Mouse (Mus musculus) heart, embryonic 14.5 days (tissue): ENCODE results near the gene Rnf212. TPM values are rescaled to one million over a fixed set of nuclear protein-coding genes. Genes with fewer than 3 reads are reported as not detected.

Source experiments
- ATAC-seq: fragments of 200-750 bp; cut with Nextera tagmentation; 2 replicates; pipeline ENCODE4 v1.8.0; 2017; ENCODE audit warnings: low read depth, moderate TSS enrichment; ENCODE audit not compliant: insufficient number of reproducible peaks, insufficient read depth, low FRiP score
- H3K27ac ChIP-seq, 2 experiments: fragments of 200-500 bp in 1 of 2; fragments of 300-500 bp in 1 of 2; sonication (generic) in 1 of 2; replicated peaks in 1 of 2; 2 replicates each; pipeline ENCODE4 v1.5.1; 2012 to 2014; ENCODE audit warnings: low read depth in 2 of 2, low read length in 2 of 2, control low read depth in 1 of 2, mild to moderate bottlenecking in 1 of 2, mixed read lengths in 1 of 2; ENCODE audit not compliant: control insufficient read depth in 1 of 2, insufficient read depth in 1 of 2
- H3K27me3 ChIP-seq: fragments of 300-500 bp; sonication (generic); 2 replicates; pipeline ENCODE4 v1.6.1; 2014; ENCODE audit warnings: mild to moderate bottlenecking, low read length, control low read depth; ENCODE audit not compliant: control insufficient read depth, insufficient read depth
- H3K36me3 ChIP-seq: fragments of 300-500 bp; sonication (generic); 2 replicates; pipeline ENCODE4 v1.6.1; 2014; ENCODE audit warnings: mild to moderate bottlenecking, control low read depth, low read length, mixed read lengths; ENCODE audit not compliant: control insufficient read depth, insufficient read depth
- H3K4me1 ChIP-seq, 2 experiments: fragments of 200-500 bp in 1 of 2; fragments of 300-500 bp in 1 of 2; sonication (generic) in 1 of 2; 2 replicates each; pipeline ENCODE4 v1.6.1; 2012 to 2014; ENCODE audit warnings: low read length in 2 of 2, control low read depth in 1 of 2, mixed read lengths in 1 of 2; ENCODE audit not compliant: control insufficient read depth in 2 of 2, insufficient read depth in 2 of 2
- H3K4me2 ChIP-seq: fragments of 300-500 bp; sonication (generic); 2 replicates; pipeline ENCODE4 v1.6.1; 2014; ENCODE audit warnings: mild to moderate bottlenecking, low read length
- H3K4me3 ChIP-seq, 2 experiments: fragments of 200-500 bp in 1 of 2; fragments of 300-500 bp in 1 of 2; sonication (generic) in 1 of 2; 2 replicates each; pipeline ENCODE4 v1.5.1; 2012 to 2014; ENCODE audit warnings: low read length in 2 of 2, mild to moderate bottlenecking in 2 of 2, control low read depth in 1 of 2, low read depth in 1 of 2, moderate library complexity in 1 of 2; ENCODE audit not compliant: control insufficient read depth in 1 of 2, insufficient read depth in 1 of 2
- H3K9ac ChIP-seq: fragments of 300-500 bp; sonication (generic); 2 replicates; pipeline ENCODE4 v1.6.1; 2014; ENCODE audit warnings: mild to moderate bottlenecking, low read length
- H3K9me3 ChIP-seq: fragments of 300-500 bp; sonication (generic); 2 replicates; pipeline ENCODE4 v1.6.1; 2016; ENCODE audit warnings: low read length, control low read depth; ENCODE audit not compliant: control insufficient read depth
- WGBS: fragments of 180-500 bp; shearing (Covaris S2); extraction: QIAGEN DNeasy Blood & Tissue Kit; methylation state at CpG from one replicate; pipeline ENCODE4 v1.1.7; 2014; 5-methylcytosine and 5-hydroxymethylcytosine counted together
- polyA plus RNA-seq: library from polyadenylated mRNA; unstranded; fragments of >200 nt; fragmentation: Nextera tagmentation; extraction: Ambion mirVana; gene quantifications from 2 replicates; pipeline ENCODE4 v1.2.1, GENCODE M21; 2014

Gene Rnf212
- polyA plus RNA-seq, 1 experiment from 2014 or later = not detected

DNA sequence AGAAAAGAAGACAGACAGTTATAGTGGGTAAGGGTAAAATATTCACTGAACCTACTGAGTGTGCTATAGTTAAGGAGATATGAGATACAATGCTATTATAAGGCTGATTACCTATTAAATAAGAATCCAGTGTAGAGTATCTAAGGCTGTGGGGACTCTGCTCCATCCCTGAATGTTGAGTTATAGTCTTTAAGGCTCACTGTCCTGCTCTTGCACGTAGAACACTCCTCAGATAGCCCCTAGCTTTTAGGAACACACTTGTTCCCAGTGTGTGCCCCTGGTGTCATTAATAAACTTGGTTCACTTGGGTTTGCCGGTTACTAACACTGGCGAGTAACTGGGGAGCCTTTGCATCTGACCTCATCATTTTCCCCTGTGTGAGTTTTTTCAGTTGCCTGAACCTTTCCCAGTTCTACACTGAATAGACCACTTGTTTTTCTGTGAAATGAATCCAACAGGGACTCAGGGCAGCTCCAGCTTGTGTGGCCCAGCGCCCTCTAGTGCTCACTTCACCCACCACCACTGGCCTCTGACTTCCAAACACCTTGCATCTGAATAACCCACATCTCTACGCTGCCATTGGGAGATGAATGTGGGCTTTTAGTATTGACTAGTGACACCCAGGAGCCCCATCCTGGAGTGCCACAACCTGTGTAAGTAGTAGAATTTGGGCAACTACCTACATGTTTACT is 48.1 kb downstream of the Rnf212 start:
- Histone ChIP-seq H3K4me2 (no peak overlapping the region), H3K9me3 (no peaks in the 10 kb centered on the region), H3K27me3 (no peaks in the 10 kb centered on the region), H3K4me1 (no peaks in the 10 kb centered on the region), H3K36me3 (no peaks in the 10 kb centered on the region), H3K9ac (no peak overlapping the region), H3K4me3 (no peak overlapping the region), H3K27ac (no peak overlapping the region)
- ATAC-seq = peak; percentile 68; the same call in 1 of the 2 replicates
- WGBS = 28% methylated on average over 5 of the region's 5 CpGs

DNA sequence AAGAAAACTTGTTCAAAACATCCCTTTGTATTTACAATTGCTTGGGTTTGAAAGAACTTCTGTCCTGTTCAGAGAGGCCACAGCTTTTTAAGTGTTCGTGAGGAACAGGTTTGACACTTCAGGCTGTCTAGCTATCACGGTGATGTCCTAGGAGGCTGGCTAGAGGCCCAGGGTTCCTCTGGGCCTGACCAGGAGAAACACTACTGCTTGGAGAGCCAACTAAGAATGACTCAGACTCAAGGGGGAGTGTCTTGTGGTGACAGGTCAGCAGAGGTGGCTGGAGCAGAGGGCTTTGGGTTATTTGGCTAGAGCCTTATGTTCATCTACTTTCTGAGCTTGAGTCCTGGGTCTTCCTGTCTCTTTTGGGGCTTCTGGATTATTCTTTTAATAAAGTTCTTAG is 50.8 kb downstream of the Rnf212 start:
- Histone ChIP-seq H3K4me1 (peaks cover 5 to 8% of the 10 kb centered on the region in 2 experiments; a peak in 2 of 4 replicates), H3K9me3 (no peaks in the 10 kb centered on the region), H3K27ac (no peak overlapping the region), H3K4me3 (no peak overlapping the region), H3K36me3 (no peaks in the 10 kb centered on the region), H3K4me2 (no peak overlapping the region), H3K9ac (no peak overlapping the region), H3K27me3 (no peaks in the 10 kb centered on the region)
- ATAC-seq = no peak
- WGBS = 33% methylated on average over 2 of the region's 2 CpGs

DNA sequence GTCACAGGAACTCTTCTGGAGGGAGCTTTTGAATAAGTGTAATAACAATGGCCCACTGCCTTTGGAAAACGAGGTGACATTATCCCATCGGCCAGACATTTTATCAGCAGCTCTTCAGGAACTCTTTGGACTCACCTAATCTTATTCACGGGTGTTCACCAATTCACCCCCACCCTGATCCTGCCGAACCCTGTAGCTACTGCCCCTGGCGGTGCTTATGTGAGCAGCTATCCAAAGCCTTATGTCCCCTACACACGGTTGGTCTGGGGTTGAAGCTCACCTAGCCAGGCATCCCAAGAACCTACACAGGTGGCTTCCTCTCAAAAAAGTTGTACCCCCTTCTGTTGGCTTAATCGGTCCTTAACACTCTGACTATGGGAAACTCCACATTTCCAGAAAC is 55.0 kb downstream of the Rnf212 start:
- 50% methylated on average over 7 of the region's 7 CpGs for WGBS

DNA sequence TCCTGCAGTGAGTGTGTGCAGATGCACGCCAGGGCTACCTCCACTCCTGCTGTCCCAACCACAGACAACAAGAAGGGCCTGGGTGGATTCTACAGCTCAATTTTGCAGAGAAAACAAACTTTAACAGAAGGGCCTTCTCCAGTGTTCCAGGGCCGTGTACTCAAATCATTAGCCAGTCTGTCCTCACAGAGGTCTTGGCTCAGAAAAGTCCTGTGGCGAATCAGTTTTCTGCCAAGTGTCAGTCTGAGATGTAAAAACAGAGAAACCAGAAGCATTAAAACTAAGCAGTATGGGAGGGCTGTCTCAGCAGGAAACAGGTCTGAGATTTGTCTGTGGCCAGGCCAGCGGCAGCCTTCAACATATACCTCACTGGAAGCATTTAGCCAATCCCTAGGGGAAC is 56.7 kb downstream of the Rnf212 start:
- WGBS = 47% methylated on average over 4 of the region's 4 CpGs
- ATAC-seq = no peak
- Histone ChIP-seq H3K4me3 (no peak overlapping the region), H3K27me3 (no peaks in the 10 kb centered on the region), H3K9me3 (no peaks in the 10 kb centered on the region), H3K4me2 (no peak overlapping the region), H3K9ac (0 out of 2 replicates have a peak overlapping the region, but pooled peaks have one; percentile 16), H3K36me3 (no peaks in the 10 kb centered on the region), H3K4me1 (peaks cover 11 to 14% of the 10 kb centered on the region in 2 experiments; a peak in 3 of 4 replicates), H3K27ac (0 out of 4 replicates have a peak overlapping the region, but pooled peaks have one; percentile 11 to 14)

More for the DNA sequence above, 55.0 kb downstream of the Rnf212 start:
- Histone ChIP-seq H3K4me2 (no peak overlapping the region), H3K27me3 (no peaks in the 10 kb centered on the region), H3K4me3 (no peak overlapping the region), H3K27ac (no peak overlapping the region), H3K36me3 (no peaks in the 10 kb centered on the region), H3K9ac (no peak overlapping the region), H3K9me3 (no peaks in the 10 kb centered on the region), H3K4me1 (peaks cover 11 to 14% of the 10 kb centered on the region in 2 experiments; a peak in 3 of 4 replicates)
- ATAC-seq = no peak

DNA sequence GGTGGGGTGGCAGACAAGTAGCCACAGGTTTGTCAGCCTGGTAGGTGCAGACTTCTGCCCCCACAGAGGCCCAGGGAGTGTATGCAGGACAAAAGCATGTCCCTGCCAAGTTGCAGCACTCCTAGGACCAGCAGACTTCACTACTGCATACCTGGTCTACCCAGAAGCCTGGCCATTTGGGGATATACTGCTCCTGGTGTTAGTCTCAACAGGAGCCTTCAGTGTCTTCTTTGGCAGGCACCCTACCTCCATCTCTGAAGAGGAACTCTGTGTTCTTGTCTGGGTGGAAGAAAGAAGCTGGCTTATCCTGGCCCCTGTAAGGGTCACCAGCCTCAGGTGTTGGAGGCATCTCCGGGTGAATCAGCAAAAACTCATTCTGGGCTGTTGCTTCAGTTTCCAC is 58.8 kb downstream of the Rnf212 start:
- Histone ChIP-seq H3K4me3 (no peak overlapping the region), H3K9me3 (no peaks in the 10 kb centered on the region), H3K27me3 (no peaks in the 10 kb centered on the region), H3K9ac (no peak overlapping the region), H3K36me3 (no peaks in the 10 kb centered on the region), H3K4me2 (no peak overlapping the region), H3K4me1 (peaks cover 6 to 11% of the 10 kb centered on the region in 2 experiments; a peak in 3 of 4 replicates), H3K27ac (no peak overlapping the region)
- ATAC-seq = no peak
- WGBS = 73% methylated on average over 1 of the region's 1 CpGs

DNA sequence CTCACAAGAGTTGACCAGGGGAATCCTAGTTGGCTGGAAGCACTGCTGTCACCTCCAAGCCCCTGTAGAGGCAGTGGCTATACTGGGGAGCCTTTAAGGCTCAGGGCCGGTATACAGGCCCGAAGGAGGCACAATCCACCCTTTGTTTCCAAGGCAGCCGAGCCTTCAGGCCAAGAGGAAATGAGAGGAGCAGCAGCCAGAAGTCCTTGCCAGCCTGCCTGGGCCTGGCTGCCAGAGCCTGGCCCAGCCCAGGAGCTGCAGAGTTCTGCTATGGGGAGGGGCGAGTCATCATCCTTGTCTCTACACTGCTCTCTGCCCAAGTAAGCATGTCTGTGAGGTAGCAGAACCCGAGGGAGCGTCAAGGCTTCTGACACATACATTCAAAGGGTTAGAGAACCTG is 60.6 kb downstream of the Rnf212 start:
- H3K36me3 ChIP-seq = no peaks in the 10 kb centered on the region
- no peaks in the 10 kb centered on the region for H3K9me3 ChIP-seq
- H3K9ac ChIP-seq = no peak overlapping the region
- no peak overlapping the region for H3K4me2 ChIP-seq
- peak; percentile 67 for ATAC-seq
- 54% methylated on average over 6 of the region's 6 CpGs for WGBS
- no peak overlapping the region for H3K4me3 ChIP-seq
- H3K4me1 ChIP-seq = peaks cover 5 to 7% of the 10 kb centered on the region in 2 experiments; a peak in 2 of 4 replicates
- no peaks in the 10 kb centered on the region for H3K27me3 ChIP-seq
- H3K27ac ChIP-seq = peak overlapping the region; percentile 15 to 48; a peak in 3 of 4 replicates

DNA sequence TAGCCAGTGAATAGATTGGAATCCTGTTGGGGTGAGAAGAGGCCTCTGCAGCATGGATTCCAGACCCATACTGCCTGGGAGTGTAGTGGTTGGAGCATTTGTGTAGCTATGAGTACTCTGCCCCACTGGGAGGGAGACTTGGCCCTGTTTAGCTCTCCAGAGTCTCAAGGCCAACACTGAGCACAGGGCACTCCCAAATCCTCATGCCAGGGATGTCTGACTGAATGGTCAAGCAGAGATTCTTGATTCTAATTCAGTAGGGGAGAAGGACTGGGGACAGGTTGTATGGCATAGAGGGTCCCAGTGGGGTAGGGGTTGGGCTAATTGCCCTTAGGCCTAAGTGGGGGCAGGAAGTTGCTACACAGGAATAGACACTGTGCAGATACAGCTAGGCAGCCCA is 61.1 kb downstream of the Rnf212 start:
- Histone ChIP-seq H3K9ac (no peak overlapping the region), H3K27ac (peak overlapping the region; percentile 15 to 48; a peak in 3 of 4 replicates), H3K4me3 (no peak overlapping the region), H3K36me3 (no peaks in the 10 kb centered on the region), H3K27me3 (no peaks in the 10 kb centered on the region), H3K4me2 (no peak overlapping the region), H3K4me1 (peaks cover 7 to 11% of the 10 kb centered on the region in 2 experiments; a peak in 3 of 4 replicates), H3K9me3 (no peaks in the 10 kb centered on the region)
- no peak for ATAC-seq
